In genomic region chr14:77136936-77137335, GRCm38 (mm10) we compare ENCODE assay signal across 26 mouse cellular contexts.
"Had no signal": no experiment of that assay in that cellular context is flagged by ENCODE, and none has a peak within 500 bp of the region (broad histone marks: within the 10 kb centered on the region; RNA-seq: fewer than 3 reads in every experiment).

No protein-coding gene starts in this region.

- ATAC-seq: hindbrain, embryonic 16.5 days; inflammation-experienced regulatory T-cells, adult 6 months; intestine, embryonic 15.5 days; intestine, postnatal 0 days had no signal

- H3K9ac ChIP-seq: heart, embryonic 12.5 days; hindbrain, embryonic 12.5 days; hindbrain, embryonic 14.5 days; intestine, embryonic 15.5 days; limb, embryonic 12.5 days had no signal

- H3K4me1 ChIP-seq: intestine, embryonic 15.5 days; limb, embryonic 12.5 days had no signal

- H3K27ac ChIP-seq: gastrocnemius, adult 2 months; hindbrain, embryonic 10.5 days; hindbrain, embryonic 12.5 days; hindbrain, embryonic 14.5 days; intestine, embryonic 15.5 days; layer of hippocampus, adult 2 months; left cerebral cortex, adult 2 months; limb, embryonic 10.5 days; limb, embryonic 12.5 days had no signal

- H3K36me3 ChIP-seq: heart, embryonic 10.5 days; heart, embryonic 12.5 days; hindbrain, embryonic 10.5 days; hindbrain, embryonic 12.5 days; intestine, embryonic 15.5 days; limb, embryonic 10.5 days; limb, embryonic 12.5 days had no signal

- H3K4me2 ChIP-seq: heart, embryonic 12.5 days; hindbrain, embryonic 12.5 days; hindbrain, embryonic 14.5 days; intestine, embryonic 15.5 days; limb, embryonic 12.5 days; liver, embryonic 11.5 days had no signal

- H3K27me3 ChIP-seq: heart, embryonic 12.5 days; hindbrain, embryonic 12.5 days; intestine, embryonic 15.5 days; limb, embryonic 12.5 days had no signal

- H3K4me3 ChIP-seq: gastrocnemius, adult 2 months; heart, embryonic 10.5 days; heart, embryonic 12.5 days; hindbrain, embryonic 10.5 days; hindbrain, embryonic 12.5 days; intestine, embryonic 15.5 days; layer of hippocampus, adult 2 months; left cerebral cortex, adult 2 months; limb, embryonic 10.5 days; limb, embryonic 12.5 days had no signal

- DNase-seq: gastrocnemius, adult 2 months; gastrocnemius, postnatal 10 days; gastrocnemius, postnatal 25 days; heart, adult 18-20 months; heart, postnatal 10 days; heart, postnatal 4 days; kidney, adult 18-20 months; kidney, adult 8-10 months; kidney, postnatal 10 days; kidney, postnatal 25 days; kidney, postnatal 4 days; liver had no signal

- H3K9me3 ChIP-seq: heart, embryonic 10.5 days; heart, embryonic 12.5 days; hindbrain, embryonic 10.5 days; hindbrain, embryonic 12.5 days; intestine, embryonic 15.5 days; limb, embryonic 10.5 days; limb, embryonic 12.5 days had no signal
